Mouse (Mus musculus): ENCODE data around the gene Map3k6.

Gene Map3k6

GRCm38 (mm10) chr4:133217641-133218040 is 23.0 kb upstream of the Map3k6 start:
- DNase-seq = peak; percentile 64 to 68

- no peak for DNase-seq
These were observed 21.9 kb upstream of the Map3k6 start for GRCm38 (mm10) chr4:133218745-133219144.

- DNase-seq = peak; percentile 60 to 64
These were observed 20.0 kb upstream of the Map3k6 start for GRCm38 (mm10) chr4:133220656-133221055.

- no peak for DNase-seq
These were observed 18.9 kb upstream of the Map3k6 start for GRCm38 (mm10) chr4:133221701-133222100.

GRCm38 (mm10) chr4:133223875-133224274 is 16.7 kb upstream of the Map3k6 start:
- no peak for DNase-seq

- no peak for DNase-seq
These were observed 14.5 kb upstream of the Map3k6 start for GRCm38 (mm10) chr4:133226073-133226472.

GRCm38 (mm10) chr4:133227636-133228035 is 13.0 kb upstream of the Map3k6 start:
- DNase-seq = no peak

GRCm38 (mm10) chr4:133229582-133229981 is 11.0 kb upstream of the Map3k6 start:
- no peak for DNase-seq

GRCm38 (mm10) chr4:133233285-133233976 is 7.2 kb upstream of the Map3k6 start:
- DNase-seq = peak in 1 of 2 experiments; percentile 66

GRCm38 (mm10) chr4:133234771-133235170 is 5.8 kb upstream of the Map3k6 start:
- no peak for DNase-seq

GRCm38 (mm10) chr4:133235415-133235814 is 5.2 kb upstream of the Map3k6 start:
- no peak for DNase-seq

- DNase-seq = no peak
These were observed 2.7 kb upstream of the Map3k6 start for GRCm38 (mm10) chr4:133237911-133238310.

GRCm38 (mm10) chr4:133240934-133241908 is 603 bp downstream of the Map3k6 start:
- peak; percentile 91 to 95 for DNase-seq

GRCm38 (mm10) chr4:133241910-133242309 is 1.3 kb downstream of the Map3k6 start:
- no peak for DNase-seq

- DNase-seq = no peak
These were observed 2.1 kb downstream of the Map3k6 start for GRCm38 (mm10) chr4:133242710-133243109.

GRCm38 (mm10) chr4:133243538-133243937 is 2.9 kb downstream of the Map3k6 start:
- DNase-seq = peak; percentile 55 to 70

- DNase-seq = no peak
These were observed 3.7 kb downstream of the Map3k6 start for GRCm38 (mm10) chr4:133244289-133244688.

- peak; percentile 73 to 79 for DNase-seq
These were observed 6.5 kb downstream of the Map3k6 start for GRCm38 (mm10) chr4:133247072-133247471.

GRCm38 (mm10) chr4:133247806-133248449 is 7.3 kb downstream of the Map3k6 start:
- DNase-seq = no peak

- peak; percentile 82 to 90 for DNase-seq
These were observed 10.0 kb downstream of the Map3k6 start for GRCm38 (mm10) chr4:133250609-133251008.

GRCm38 (mm10) chr4:133251214-133251613 is 10.6 kb downstream of the Map3k6 start:
- no peak for DNase-seq

- DNase-seq = no peak
These were observed 11.5 kb downstream of the Map3k6 start for GRCm38 (mm10) chr4:133252089-133252488.

- DNase-seq = no peak
These were observed 12.8 kb downstream of the Map3k6 start for GRCm38 (mm10) chr4:133253412-133253811.

Data from lung, postnatal 4 days (tissue).